Mouse (Mus musculus) olfactory bulb, adult 2 months (tissue): ENCODE data around the gene Spint1. TPM values are rescaled to one million over a fixed set of nuclear protein-coding genes. Genes with fewer than 3 reads are reported as not detected.

ENCODE experiments used
- H3K27ac ChIP-seq: fragments of 200-500 bp; 2 replicates; pipeline ENCODE4 v1.5.1; 2012; ENCODE audit warnings: low read depth, low read length; ENCODE audit not compliant: insufficient read depth
- H3K4me1 ChIP-seq: fragments of 200-500 bp; 2 replicates; pipeline ENCODE4 v1.6.1; 2012; ENCODE audit warnings: low read length; ENCODE audit not compliant: control insufficient read depth, insufficient read depth
- H3K4me3 ChIP-seq: fragments of 200-500 bp; 2 replicates; pipeline ENCODE4 v1.5.1; 2012; ENCODE audit warnings: mild to moderate bottlenecking, low read depth, low read length, moderate library complexity; ENCODE audit not compliant: insufficient read depth
- CTCF ChIP-seq: fragments of 200-500 bp; IDR thresholded peaks from 2 replicates; pipeline ENCODE4 v1.5.1; 2012; ENCODE audit warnings: low read depth, mild to moderate bottlenecking, low read length, moderate library complexity; ENCODE audit not compliant: insufficient read depth
- POLR2A ChIP-seq: fragments of 200-500 bp; IDR thresholded peaks from 2 replicates; pipeline ENCODE4 v1.6.1; 2012; ENCODE audit warnings: mild to moderate bottlenecking, low read depth, low read length, moderate library complexity; ENCODE audit not compliant: insufficient read depth
- WGBS: fragments of 180-500 bp; shearing (Covaris S2); methylation state at CpG from one replicate; pipeline ENCODE4 v1.1.7; 2018; 5-methylcytosine and 5-hydroxymethylcytosine counted together
- polyA plus RNA-seq: library from polyadenylated mRNA; stranded (reverse); fragments of >200 nt; gene quantifications from 2 replicates; pipeline ENCODE4 v1.2.4, GENCODE M21; 2012; ENCODE audit warnings: low replicate concordance; ENCODE audit not compliant: missing spikeins, insufficient read depth, insufficient read length

Spint1 gene
- polyA plus RNA-seq, 1 experiment: not detected

- Histone ChIP-seq H3K27ac (no peak overlapping the region), H3K4me1 (peaks cover 4% of the 10 kb centered on the region; the same call in 1 of the 2 replicates), H3K4me3 (no peak overlapping the region)
- TF ChIP-seq POLR2A: no peak
- no peak for TF ChIP-seq CTCF
- WGBS: 86% methylated on average over 1 of the region's 1 CpGs
Measured at GRCm38 (mm10) chr2:119260518-119260917, 23.4 kb downstream of the Spint1 start.

- 32% methylated on average over 2 of the region's 2 CpGs for WGBS
- TF ChIP-seq CTCF: no peak
- no peak for TF ChIP-seq POLR2A
- Histone ChIP-seq H3K27ac (no peak overlapping the region), H3K4me1 (peaks cover 4% of the 10 kb centered on the region; the same call in 1 of the 2 replicates), H3K4me3 (no peak overlapping the region)
Measured at GRCm38 (mm10) chr2:119261326-119261725, 24.2 kb downstream of the Spint1 start.

- Histone ChIP-seq H3K4me1 (peaks cover 7% of the 10 kb centered on the region; the same call in 1 of the 2 replicates), H3K4me3 (no peak overlapping the region), H3K27ac (no peak overlapping the region)
- no peak for TF ChIP-seq POLR2A
- TF ChIP-seq CTCF: no peak
- 31% methylated on average over 8 of the region's 8 CpGs for WGBS
Measured at GRCm38 (mm10) chr2:119262978-119263377, 25.8 kb downstream of the Spint1 start.

- no peak for TF ChIP-seq POLR2A
- no peak for TF ChIP-seq CTCF
- Histone ChIP-seq H3K4me3 (no peak overlapping the region), H3K4me1 (peaks cover 7% of the 10 kb centered on the region; the same call in 1 of the 2 replicates), H3K27ac (no peak overlapping the region)
- WGBS: 76% methylated on average over 5 of the region's 5 CpGs
Measured at GRCm38 (mm10) chr2:119263813-119264212, 26.7 kb downstream of the Spint1 start.

- H3K4me3 ChIP-seq: peak overlapping the region; percentile 58
- H3K4me1 ChIP-seq: peaks cover 13% of the 10 kb centered on the region
- 61% methylated on average over 9 of the region's 9 CpGs for WGBS
- TF ChIP-seq POLR2A (no peak), CTCF (no peak)
- H3K27ac ChIP-seq: no peak overlapping the region
Measured at GRCm38 (mm10) chr2:119270286-119270642, 33.1 kb downstream of the Spint1 start.

- TF ChIP-seq CTCF (peak; percentile 39; the same call in 1 of the 2 replicates), POLR2A (no peak)
- WGBS: under 1% methylated on average over 49 of the region's 49 CpGs
- Histone ChIP-seq H3K27ac (no peak within 1 kb of the TSS), H3K4me3 (peak within 1 kb of the TSS; percentile 58), H3K4me1 (peaks cover 13% of the 10 kb centered on the region)
Measured at GRCm38 (mm10) chr2:119270643-119271331, 33.6 kb downstream of the Spint1 start, which contains the start of gene Rhov. TSS of gene Rhov (minus strand) at chr2:119271272.

GRCm38 (mm10) chr2:119274126-119274525 lies 37.0 kb downstream of the Spint1 start:
- no peak overlapping the region for H3K27ac ChIP-seq
- WGBS: 89% methylated on average over 1 of the region's 1 CpGs
- H3K4me3 ChIP-seq: no peak overlapping the region
- TF ChIP-seq POLR2A (no peak), CTCF (no peak)
- H3K4me1 ChIP-seq: peaks cover 10% of the 10 kb centered on the region

- no peak overlapping the region for H3K27ac ChIP-seq
- TF ChIP-seq POLR2A (no peak), CTCF (no peak)
- 84% methylated on average over 7 of the region's 7 CpGs for WGBS
- no peak overlapping the region for H3K4me3 ChIP-seq
- H3K4me1 ChIP-seq: no peaks in the 10 kb centered on the region
Measured at GRCm38 (mm10) chr2:119276926-119277325, 39.8 kb downstream of the Spint1 start.

GRCm38 (mm10) chr2:119277810-119278209 lies 40.6 kb downstream of the Spint1 start:
- 86% methylated on average over 23 of the region's 23 CpGs for WGBS
- Histone ChIP-seq H3K4me3 (no peak overlapping the region), H3K27ac (no peak overlapping the region), H3K4me1 (no peaks in the 10 kb centered on the region)
- TF ChIP-seq POLR2A: no peak
- TF ChIP-seq CTCF: no peak
